Mouse (Mus musculus) forebrain, postnatal 0 days (tissue): ENCODE data around the gene Camsap2. TPM values are rescaled to one million over a fixed set of nuclear protein-coding genes. Genes with fewer than 3 reads are reported as not detected.

ENCODE experiments used
- ATAC-seq: fragments of 200-750 bp; cut with Nextera tagmentation; 2 replicates; pipeline ENCODE4 v1.8.0; 2017; ENCODE audit warnings: mild to moderate bottlenecking, moderate library complexity
- DNase-seq: peaks from one replicate; pipeline ENCODE4 v3.0.0-alpha.2; 2015
- H3K27ac ChIP-seq: fragments of 300-500 bp; sonication (generic); 2 replicates; pipeline ENCODE4 v1.5.1; 2014; ENCODE audit warnings: low read depth, mild to moderate bottlenecking, antibody characterized with exemption, low read length, moderate library complexity, mixed read lengths
- H3K27me3 ChIP-seq: fragments of 300-500 bp; sonication (generic); 2 replicates; pipeline ENCODE4 v1.6.1; 2014; ENCODE audit warnings: mild to moderate bottlenecking, low read length, mixed read lengths; ENCODE audit not compliant: insufficient read depth
- H3K36me3 ChIP-seq: fragments of 300-500 bp; sonication (generic); 2 replicates; pipeline ENCODE4 v1.6.1; 2014; ENCODE audit warnings: mild to moderate bottlenecking, moderate library complexity; ENCODE audit not compliant: insufficient read depth
- H3K4me1 ChIP-seq: fragments of 300-500 bp; sonication (generic); 2 replicates; pipeline ENCODE4 v1.6.1; 2014; ENCODE audit warnings: antibody characterized with exemption; ENCODE audit not compliant: insufficient read depth
- H3K4me2 ChIP-seq: fragments of 300-500 bp; sonication (generic); 2 replicates; pipeline ENCODE4 v1.6.1; 2014; ENCODE audit warnings: low read depth, mild to moderate bottlenecking, moderate library complexity
- H3K4me3 ChIP-seq: fragments of 300-500 bp; sonication (generic); 2 replicates; pipeline ENCODE4 v1.5.1; 2014; ENCODE audit warnings: low read depth, low read length, mixed read lengths
- H3K9ac ChIP-seq: fragments of 300-500 bp; sonication (generic); 2 replicates; pipeline ENCODE4 v1.6.1; 2014; ENCODE audit warnings: mild to moderate bottlenecking
- H3K9me3 ChIP-seq: fragments of 300-500 bp; sonication (generic); 2 replicates; pipeline ENCODE4 v1.6.1; 2016; ENCODE audit warnings: low read length
- CTCF ChIP-seq: sonication (generic); IDR thresholded peaks from 2 replicates; pipeline ENCODE4 v1.5.1; 2016; ENCODE audit warnings: antibody characterized with exemption, control low read depth, low read depth
- WGBS: fragments of 180-500 bp; shearing (Covaris S2); extraction: QIAGEN DNeasy Blood & Tissue Kit; methylation state at CpG from one replicate; pipeline ENCODE4 v1.1.7; 2014; 5-methylcytosine and 5-hydroxymethylcytosine counted together
- polyA plus RNA-seq: library from polyadenylated mRNA; unstranded; fragments of >200 nt; fragmentation: Nextera tagmentation; extraction: Ambion mirVana; gene quantifications from 2 replicates; pipeline ENCODE4 v1.2.1, GENCODE M21; 2015
- total RNA-seq: library from RNA; depleted of rRNA; stranded (reverse); fragments of >200 nt; gene quantifications from 2 replicates; pipeline ENCODE4 v1.2.3, GENCODE M21; 2014; rRNA removed

Gene Camsap2
- total and polyA plus RNA-seq, 2 experiments from 2014 or later, result 20.1 to 135 TPM

DNA sequence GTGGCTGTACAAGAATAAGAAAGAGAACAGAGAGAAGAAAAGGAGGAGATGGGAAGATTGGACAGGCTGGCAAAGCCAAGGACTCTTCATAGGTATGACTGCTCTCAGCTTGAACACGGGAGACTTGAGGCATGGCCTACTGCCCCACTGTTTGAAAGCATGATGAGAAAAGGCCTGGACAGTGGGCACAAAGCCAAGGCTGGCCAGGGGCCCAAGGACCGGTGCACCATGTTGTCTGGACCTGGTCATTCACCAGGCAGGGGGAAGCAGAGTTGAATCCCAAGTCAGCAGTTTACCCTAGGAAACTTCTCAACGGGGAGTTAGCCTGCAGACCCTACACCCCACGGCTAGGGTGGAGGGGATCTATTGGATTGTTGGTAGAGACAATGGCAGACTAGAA lies 118.0 kb downstream of the Camsap2 start:
- no peak for ATAC-seq
- Histone ChIP-seq H3K4me2 (no peak overlapping the region), H3K9me3 (no peaks in the 10 kb centered on the region), H3K27ac (no peak overlapping the region), H3K36me3 (0 out of 2 replicates have a peak, but pooled peaks cover 4% of the 10 kb centered on the region), H3K4me1 (peaks cover 6% of the 10 kb centered on the region; the same call in 1 of the 2 replicates), H3K4me3 (no peak overlapping the region), H3K27me3 (no peaks in the 10 kb centered on the region), H3K9ac (no peak overlapping the region)
- 45% methylated on average over 4 of the region's 4 CpGs for WGBS
- DNase-seq, result no peak
- no peak for TF ChIP-seq CTCF

GRCm38 (mm10) chr1:136226626-136227025 lies 119.3 kb downstream of the Camsap2 start:
- no peak for ATAC-seq
- Histone ChIP-seq H3K9ac (no peak overlapping the region), H3K4me3 (no peak overlapping the region), H3K36me3 (0 out of 2 replicates have a peak, but pooled peaks cover 4% of the 10 kb centered on the region), H3K27me3 (no peaks in the 10 kb centered on the region), H3K27ac (no peak overlapping the region), H3K9me3 (no peaks in the 10 kb centered on the region), H3K4me2 (no peak overlapping the region), H3K4me1 (peaks cover 1% of the 10 kb centered on the region; the same call in 1 of the 2 replicates)
- no peak for DNase-seq
- TF ChIP-seq CTCF, result no peak
- 95% methylated on average over 8 of the region's 8 CpGs for whole genome bisulfite sequencing

- ATAC-seq (no peak), DNase-seq (no peak)
- Histone ChIP-seq H3K4me1 (no peaks in the 10 kb centered on the region; the same call in 1 of the 2 replicates), H3K36me3 (0 out of 2 replicates have a peak, but pooled peaks cover 4% of the 10 kb centered on the region), H3K9me3 (no peaks in the 10 kb centered on the region), H3K27ac (no peak overlapping the region), H3K4me2 (no peak overlapping the region), H3K9ac (no peak overlapping the region), H3K27me3 (no peaks in the 10 kb centered on the region), H3K4me3 (no peak overlapping the region)
- no peak for TF ChIP-seq CTCF
- 94% methylated on average over 8 of the region's 8 CpGs for WGBS
Measured at GRCm38 (mm10) chr1:136225846-136226245, 120.1 kb downstream of the Camsap2 start.

GRCm38 (mm10) chr1:136223758-136224342 lies 122.1 kb downstream of the Camsap2 start:
- ATAC-seq (no peak), DNase-seq (no peak)
- Histone ChIP-seq H3K9ac (no peak overlapping the region), H3K36me3 (0 out of 2 replicates have a peak, but pooled peaks cover 4% of the 10 kb centered on the region), H3K4me3 (no peak overlapping the region), H3K4me1 (no peaks in the 10 kb centered on the region), H3K27me3 (no peaks in the 10 kb centered on the region), H3K9me3 (no peaks in the 10 kb centered on the region), H3K4me2 (no peak overlapping the region), H3K27ac (no peak overlapping the region)
- TF ChIP-seq CTCF, result no peak
- WGBS, result 94% methylated on average over 10 of the region's 10 CpGs

DNA sequence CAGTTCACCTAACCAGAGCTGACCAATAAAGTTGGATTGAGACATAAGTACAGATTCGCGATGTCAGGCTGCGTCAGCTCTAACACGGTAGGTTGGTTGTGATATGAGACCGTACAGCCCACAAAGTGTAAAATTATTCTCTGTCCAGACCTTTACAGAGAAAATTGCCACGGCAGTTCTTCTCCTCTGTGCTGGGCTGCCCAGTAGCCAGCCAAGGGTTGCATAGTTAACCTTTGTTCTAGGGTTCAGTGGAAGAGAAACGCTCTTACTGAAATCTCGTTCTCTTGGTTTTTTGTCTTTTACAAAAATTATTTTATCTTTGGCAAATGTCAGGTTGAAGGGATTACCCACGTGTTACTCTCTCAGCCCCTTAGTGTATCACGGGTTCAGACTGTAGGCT lies 123.5 kb downstream of the Camsap2 start:
- no peak overlapping the region for H3K4me3 ChIP-seq
- no peak for TF ChIP-seq CTCF
- H3K36me3 ChIP-seq, result 0 out of 2 replicates have a peak, but pooled peaks cover 10% of the 10 kb centered on the region
- no peak overlapping the region for H3K4me2 ChIP-seq
- DNase-seq (no peak), ATAC-seq (no peak)
- H3K4me1 ChIP-seq, result no peaks in the 10 kb centered on the region
- H3K27ac ChIP-seq, result no peak overlapping the region
- 90% methylated on average over 10 of the region's 10 CpGs for WGBS
- no peaks in the 10 kb centered on the region for H3K9me3 ChIP-seq
- H3K9ac ChIP-seq, result no peak overlapping the region
- H3K27me3 ChIP-seq, result no peaks in the 10 kb centered on the region

GRCm38 (mm10) chr1:136220037-136220871 lies 125.7 kb downstream of the Camsap2 start:
- Histone ChIP-seq H3K4me2 (no peak overlapping the region), H3K4me3 (no peak overlapping the region), H3K27ac (no peak overlapping the region), H3K27me3 (no peaks in the 10 kb centered on the region), H3K9ac (no peak overlapping the region), H3K9me3 (no peaks in the 10 kb centered on the region), H3K4me1 (no peaks in the 10 kb centered on the region), H3K36me3 (peaks cover 11% of the 10 kb centered on the region; the same call in 1 of the 2 replicates)
- WGBS, result 80% methylated on average over 10 of the region's 10 CpGs
- DNase-seq (no peak), ATAC-seq (no peak)
- no peak for TF ChIP-seq CTCF

Other genes starting within 250 kb of the Camsap2 start
- gene Kif21b, start 214.7 kb downstream of the Camsap2 start, total RNA-seq, result 120 and 135 TPM in 2 replicates
- 24.8 and 29.2 TPM in 2 replicates for gene Kif21b, start 214.7 kb downstream of the Camsap2 start, polyA plus RNA-seq
- gene Mroh3, start 133.3 kb downstream of the Camsap2 start, total RNA-seq, result not detected in 2 replicates
- gene Mroh3, start 133.3 kb downstream of the Camsap2 start, polyA plus RNA-seq, result not detected in 2 replicates
- 4.4 and 12.6 TPM in 2 replicates for gene Inava, start 111.8 kb downstream of the Camsap2 start, total RNA-seq
- gene Inava, start 111.8 kb downstream of the Camsap2 start, polyA plus RNA-seq, result 2.1 and 2.6 TPM in 2 replicates
- 2.0 and 2.2 TPM in 2 replicates for gene Gpr25, start 85.2 kb downstream of the Camsap2 start, total RNA-seq
- 2.2 TPM in 2 replicates for gene Gpr25, start 85.2 kb downstream of the Camsap2 start, polyA plus RNA-seq
- gene Ddx59, start 69.2 kb upstream of the Camsap2 start, total RNA-seq, result 16.2 and 18.8 TPM in 2 replicates
- 14.6 and 17.8 TPM in 2 replicates for gene Ddx59, start 69.2 kb upstream of the Camsap2 start, polyA plus RNA-seq
- gene Kif14, start 120.2 kb upstream of the Camsap2 start, total RNA-seq, result 1.1 and 1.3 TPM in 2 replicates
- gene Kif14, start 120.2 kb upstream of the Camsap2 start, polyA plus RNA-seq, result 0.42 and 0.56 TPM in 2 replicates